Mouse (Mus musculus): ENCODE data around the gene Sema4b.

The Sema4b gene

DNA sequence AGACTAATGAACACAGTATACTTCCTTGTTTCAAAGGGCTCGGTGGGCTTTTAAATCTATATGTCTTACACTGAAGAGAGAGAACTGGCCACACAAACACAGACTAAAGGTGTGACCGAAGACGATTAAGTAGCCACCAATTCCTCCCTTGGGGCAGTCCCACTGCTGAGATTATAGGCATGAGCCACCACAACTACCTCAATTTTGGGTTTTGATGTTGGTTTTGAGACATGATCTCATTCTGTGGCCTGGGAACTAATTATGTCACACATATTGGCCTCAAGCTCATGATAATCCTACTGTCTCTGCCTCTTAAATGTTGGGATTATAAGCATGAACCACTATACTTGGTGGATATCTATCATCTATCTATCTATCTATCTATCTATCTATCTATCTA lies 9.2 kb upstream of the Sema4b start:
- in situ Hi-C loops (cut with MboI, MseI) = no loop called here

DNA sequence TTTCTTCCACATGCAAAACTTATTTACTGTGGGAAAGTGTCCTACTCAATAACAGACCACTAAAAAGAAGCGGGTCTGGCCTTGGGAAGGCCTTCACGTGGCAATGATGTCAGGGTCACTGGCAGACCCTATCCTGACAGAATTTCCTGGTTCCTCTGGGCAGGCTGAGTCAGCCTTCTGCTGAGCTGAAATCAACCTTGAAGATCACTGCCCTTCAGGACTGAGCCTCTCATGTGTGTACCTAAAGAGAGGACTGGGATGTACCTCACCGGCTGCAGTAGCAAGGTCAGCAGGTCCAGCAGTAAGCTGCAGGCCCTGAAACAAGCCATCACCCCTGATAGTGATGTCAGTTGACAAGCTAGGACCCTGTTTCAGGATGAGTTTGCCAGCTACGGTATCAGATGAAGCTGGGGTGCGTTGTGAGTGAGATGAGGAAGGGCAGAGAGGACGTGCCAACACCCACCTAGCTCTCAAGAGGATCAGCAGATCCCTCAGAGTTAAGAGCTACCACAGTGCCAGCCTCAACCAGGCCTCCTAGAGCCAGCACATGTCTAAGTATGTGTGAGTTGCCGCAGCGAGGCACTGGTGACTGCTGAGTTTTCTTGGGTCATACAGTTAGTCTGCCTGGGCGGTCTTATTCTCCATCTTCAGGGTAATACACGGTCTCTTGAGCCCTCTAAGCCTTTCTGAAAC lies 8.5 kb upstream of the Sema4b start:
- in situ Hi-C loops (cut with MboI, MseI) = no loop called here

DNA sequence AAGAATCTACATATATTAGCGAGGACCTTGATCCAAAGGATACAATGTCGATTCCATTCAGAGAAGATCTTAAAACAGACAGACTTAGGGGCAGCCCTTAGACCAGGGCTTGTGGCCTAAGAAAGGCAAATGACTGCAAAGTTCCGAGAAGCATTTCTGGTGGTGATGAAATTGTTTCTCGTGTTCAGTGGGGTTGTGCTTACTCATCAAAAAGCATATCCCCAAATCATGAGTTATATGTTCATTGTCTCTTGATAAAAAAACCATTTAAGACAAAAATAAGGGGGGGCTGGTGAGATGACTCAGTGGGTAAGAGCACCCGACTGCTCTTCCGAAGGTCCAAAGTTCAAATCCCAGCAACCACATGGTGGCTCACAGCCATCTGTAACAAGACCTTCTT lies 7.3 kb upstream of the Sema4b start:
- in situ Hi-C loops (cut with MboI, MseI) = no loop called here

DNA sequence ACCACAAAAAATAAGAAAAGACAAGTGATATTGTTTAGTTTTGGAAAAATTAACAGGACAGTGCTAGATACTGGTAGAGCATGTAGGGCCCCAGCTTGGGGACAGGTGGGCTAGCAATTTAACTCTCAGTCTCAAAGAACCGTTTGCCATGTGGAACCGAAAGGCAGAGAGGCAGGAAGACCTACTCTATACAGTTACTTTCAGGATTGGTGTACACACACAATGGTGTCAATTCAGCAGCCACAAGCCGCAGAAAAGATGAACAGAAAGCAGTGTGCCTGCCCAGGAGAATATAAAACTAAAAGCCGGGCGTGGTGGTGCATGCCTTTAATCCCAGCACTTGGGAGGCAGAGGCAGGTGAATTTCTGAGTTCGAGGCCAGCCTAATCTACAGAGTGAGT lies 6.9 kb upstream of the Sema4b start:
- in situ Hi-C loops (cut with MboI, MseI) = no loop called here

DNA sequence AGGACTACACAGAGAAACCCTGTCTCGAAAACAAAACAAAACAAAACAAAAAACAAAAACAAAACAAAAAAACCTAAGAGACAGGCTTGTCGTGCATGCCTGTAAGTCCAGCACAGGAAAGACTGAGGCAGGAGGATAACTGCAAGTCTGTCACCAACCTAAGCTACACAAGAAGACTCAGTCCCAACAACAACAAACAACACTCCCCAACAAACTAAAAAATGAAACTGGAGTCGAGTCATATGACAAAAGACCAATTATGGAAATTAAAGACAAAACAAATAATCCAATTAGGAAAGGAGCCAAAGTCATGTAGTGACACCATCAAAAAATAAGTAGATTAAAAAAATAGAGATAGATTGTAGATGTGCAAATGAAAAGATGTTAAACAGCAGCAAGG lies 6.4 kb upstream of the Sema4b start:
- in situ Hi-C loops (cut with MboI, MseI) = no loop called here

DNA sequence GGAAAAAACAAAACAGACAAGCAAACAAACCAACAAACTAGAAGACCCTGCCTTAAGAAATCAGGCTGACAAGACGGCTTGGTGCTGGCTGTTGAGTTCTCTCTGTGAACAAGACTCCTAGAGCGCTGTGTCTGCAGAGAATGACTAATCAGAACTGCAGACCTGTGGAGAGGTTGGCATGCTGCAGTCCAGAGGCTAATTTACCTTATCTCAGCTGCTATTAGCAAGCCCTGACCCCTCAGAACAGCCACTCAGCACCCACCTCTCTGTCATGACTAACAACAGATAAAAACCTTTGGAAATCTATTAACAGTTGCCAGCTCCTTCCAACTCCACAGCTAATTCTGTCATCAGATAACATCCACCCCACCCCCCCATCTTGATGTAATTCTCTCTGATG lies 5.6 kb upstream of the Sema4b start:
- in situ Hi-C loops (cut with MboI, MseI) = no loop called here

DNA sequence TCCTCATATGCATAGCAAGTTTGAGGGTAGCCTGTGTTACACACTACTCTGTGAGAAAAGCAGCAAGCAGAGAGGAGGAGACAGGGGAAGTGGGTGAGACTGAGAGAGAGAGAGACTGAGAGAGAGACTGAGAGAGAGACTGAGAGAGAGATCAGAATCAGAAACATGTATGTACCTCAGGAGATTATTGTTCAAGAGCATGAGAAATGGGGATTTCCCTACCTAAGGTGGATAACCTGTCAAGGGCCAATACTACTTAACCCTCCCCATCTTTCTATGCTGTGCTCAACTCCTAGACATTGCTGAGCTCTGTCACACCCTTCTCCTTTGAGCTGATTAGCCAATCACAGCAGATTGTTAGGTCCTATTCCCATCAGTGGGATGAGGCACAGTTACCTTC lies 4.5 kb upstream of the Sema4b start:
- in situ Hi-C loops (cut with MboI, MseI) = no loop called here

DNA sequence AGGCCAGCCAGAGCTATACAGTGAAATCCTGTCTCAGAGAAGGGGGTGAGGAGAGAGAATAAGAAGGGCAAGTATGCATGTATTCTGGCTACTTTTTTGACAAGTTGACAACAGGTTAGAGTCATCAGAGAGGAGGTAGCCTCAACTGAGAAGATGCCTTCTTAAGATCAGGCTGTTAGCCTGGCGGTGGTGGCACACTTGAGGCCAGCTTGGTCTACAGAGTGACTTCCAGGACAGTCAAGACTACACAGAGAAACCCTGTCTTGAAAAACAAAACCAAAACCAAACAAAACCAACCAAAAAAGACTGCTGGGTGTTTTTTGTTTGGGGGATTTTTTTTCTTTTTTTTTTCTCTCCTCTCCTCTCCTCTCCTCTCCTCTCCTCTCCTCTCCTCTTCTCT lies 3.2 kb upstream of the Sema4b start:
- in situ Hi-C loops (cut with MboI, MseI) = no loop called here

DNA sequence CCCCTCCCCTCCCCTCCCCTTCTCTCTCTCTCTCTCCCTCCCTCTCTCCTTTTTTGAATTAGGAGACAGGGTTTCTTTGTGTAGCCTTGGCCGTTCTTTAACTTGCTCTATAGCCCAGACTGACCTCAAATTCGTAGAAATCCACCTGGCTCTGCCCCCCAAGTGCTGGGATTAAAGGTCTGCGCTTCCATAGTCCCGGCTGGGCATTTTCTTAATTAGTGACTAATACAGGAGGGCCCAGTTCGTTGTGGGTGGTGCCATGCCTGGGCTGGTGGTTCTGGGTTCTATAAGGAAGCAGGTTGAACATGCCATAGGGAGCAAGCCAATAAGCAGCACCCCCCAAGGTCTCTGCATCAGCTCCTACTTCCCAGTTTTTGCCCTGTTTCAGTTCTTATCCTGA lies 2.7 kb upstream of the Sema4b start:
- in situ Hi-C loops (cut with MboI, MseI) = no loop called here

DNA sequence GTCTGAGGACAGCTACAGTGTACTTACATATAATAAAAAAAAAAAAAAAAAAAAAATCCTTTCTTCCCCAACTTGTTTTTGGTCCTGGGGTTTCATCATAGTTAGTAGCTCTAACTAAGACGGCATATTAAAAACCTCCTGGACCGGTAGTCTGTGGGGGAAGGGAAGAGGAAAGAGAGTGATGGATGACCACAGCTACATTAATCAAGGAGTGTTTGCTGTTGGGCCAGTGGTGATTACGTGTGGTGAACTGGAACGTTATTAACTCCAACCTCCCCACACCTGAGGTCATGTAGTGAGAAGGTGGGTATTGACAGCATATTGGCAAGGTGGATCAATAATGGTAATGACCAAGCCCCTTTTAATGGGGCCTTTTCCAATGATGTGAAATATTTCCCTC lies 2.1 kb upstream of the Sema4b start:
- in situ Hi-C loops (cut with MboI, MseI) = no loop called here

DNA sequence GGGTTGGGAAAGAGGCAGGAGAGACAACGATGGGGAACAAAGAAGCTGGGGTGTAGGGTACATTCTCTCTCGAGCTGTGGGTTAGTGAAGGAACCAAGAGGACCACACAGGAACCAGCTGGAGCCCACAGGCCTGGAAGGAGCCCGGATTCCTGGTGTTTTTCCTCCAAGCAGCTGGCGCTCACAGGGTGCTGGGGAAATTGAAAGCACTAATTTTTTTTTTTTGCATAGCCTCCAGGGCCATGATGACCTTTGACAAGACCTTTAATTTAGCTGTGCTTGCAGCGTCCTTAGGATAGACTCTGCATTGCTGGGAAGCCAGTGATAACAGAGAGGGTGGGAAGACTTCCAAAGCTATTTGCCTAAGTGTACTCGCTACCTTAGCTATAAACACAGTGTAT lies 1.7 kb upstream of the Sema4b start:
- in situ Hi-C loops (cut with MboI, MseI) = no loop called here

DNA sequence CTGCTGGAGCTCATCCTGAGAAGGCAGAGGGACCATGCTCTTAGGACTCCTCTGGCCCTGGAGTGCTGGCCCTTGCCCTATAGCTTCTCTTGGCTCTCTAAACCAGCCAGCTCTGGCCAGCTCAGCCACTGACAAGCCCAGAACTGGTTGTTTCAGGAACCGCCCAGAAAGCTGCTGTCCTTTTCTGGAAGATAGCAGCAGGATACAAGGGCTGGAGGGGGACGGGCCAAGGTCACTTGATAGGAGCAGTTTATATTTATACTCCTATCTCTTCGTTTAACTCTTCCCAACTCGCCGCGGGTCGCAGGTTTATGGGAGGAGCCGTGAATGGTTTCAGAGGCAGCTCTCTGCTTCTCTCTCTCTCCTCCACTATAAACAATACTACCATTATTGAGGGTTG lies 620 bp upstream of the Sema4b start:
- in situ Hi-C loops (cut with MboI, MseI) = no loop called here

DNA sequence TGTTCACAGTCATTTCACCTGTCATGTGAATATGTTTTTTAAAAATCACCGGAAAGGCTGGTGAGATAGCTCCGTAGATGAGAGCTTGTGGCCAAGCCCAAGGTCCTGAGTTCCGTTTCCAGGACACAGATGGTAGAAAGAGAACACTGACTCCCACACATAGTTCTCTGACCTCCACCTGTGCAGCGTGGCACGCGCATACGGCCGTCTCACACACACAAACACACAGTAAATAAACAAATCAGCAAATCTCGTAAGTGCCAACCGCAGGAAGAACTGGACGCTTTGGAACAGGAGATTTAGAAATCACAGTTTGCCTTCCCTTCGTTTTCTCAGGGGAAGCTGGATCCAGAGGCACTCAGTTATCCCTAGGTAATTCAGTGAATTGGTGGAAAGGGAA lies 860 bp downstream of the Sema4b start:
- in situ Hi-C loops (cut with MboI, MseI) = no loop called here

DNA sequence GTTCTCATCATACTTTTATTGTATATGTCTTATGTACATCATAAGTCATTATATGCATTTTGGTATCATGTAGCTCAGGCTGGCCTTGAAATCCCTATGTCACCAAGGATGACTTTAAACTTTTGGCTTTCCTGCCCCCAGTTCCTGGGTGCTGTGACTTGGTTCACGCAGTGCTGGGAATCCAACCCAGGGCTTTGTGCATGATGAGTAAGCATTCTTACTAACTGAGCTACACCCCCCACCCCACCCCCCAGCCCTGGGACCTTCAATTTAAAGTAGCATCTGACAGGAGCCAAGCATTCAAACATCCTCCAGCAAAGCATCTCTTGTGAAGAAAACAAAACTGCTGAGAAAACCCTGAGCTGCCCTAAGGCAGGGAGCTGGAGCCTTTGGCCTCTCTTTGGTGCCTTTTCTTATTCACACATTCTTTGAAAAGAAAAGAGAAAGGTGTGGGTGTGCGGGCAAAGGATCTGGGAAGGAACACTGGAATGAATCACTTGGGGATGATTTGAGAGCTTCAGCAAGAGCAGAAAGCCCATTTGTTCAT lies 2.0 kb downstream of the Sema4b start:
- in situ Hi-C loops (cut with MboI, MseI) = no loop called here

DNA sequence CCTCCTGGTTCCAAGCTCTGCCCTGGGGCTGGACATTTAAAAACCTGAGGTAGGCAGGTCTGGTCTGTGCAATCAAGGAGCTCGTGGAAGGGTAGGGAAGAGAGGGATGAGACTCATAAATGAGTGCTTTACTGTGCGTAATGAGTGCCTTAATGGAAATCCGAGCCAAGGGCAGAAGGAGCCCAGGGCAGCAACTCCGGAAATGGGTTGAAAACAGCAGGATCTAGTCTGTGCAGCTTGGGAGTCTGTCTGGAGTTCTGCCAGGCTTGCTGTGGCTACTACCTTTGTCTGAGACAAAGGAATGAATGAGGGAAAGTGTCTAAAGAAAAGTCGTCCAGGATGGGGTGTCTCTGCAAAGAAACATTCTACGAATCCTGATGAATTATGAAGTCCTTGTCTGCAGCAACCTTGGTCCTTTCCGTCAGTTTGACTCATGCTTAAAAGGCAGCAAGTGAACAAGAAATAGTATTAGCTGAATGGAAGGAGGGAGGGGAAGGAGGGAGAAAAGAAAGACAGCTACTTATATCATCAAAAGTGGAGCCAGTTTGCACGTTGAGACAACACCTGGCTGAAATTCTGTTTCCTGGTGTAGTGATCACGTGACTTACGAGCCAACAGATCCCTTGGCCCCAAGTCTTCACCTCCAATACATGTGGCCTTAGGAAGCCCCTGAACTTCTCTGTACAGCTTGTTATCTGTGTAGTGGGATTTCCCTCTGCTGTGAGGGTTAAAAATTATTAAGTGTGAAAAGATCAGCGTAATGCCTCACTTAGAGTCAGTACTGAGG lies 2.7 kb downstream of the Sema4b start:
- in situ Hi-C loops (cut with MboI, MseI) = no loop called here

DNA sequence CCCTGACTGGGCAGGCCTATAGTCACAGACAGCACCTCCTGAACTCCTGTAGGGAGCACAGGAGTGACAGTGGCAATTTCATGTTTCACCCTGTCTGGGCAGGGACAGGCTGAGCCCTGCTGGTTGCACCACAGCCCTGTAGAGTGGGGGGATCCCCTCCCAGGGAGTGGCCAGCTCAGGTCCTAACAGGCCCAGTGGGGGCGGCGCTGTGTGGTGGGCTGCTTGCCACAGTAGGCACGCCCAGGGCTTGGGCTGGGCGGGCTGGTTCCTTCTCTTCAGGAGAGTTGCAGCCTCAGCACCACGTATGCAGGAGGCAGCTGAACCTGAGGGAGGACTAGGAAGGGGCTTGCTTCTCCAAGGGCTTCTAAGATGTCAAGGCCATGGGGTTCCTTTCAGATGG lies 4.8 kb downstream of the Sema4b start:
- in situ Hi-C loops (cut with MboI, MseI) = no loop called here

DNA sequence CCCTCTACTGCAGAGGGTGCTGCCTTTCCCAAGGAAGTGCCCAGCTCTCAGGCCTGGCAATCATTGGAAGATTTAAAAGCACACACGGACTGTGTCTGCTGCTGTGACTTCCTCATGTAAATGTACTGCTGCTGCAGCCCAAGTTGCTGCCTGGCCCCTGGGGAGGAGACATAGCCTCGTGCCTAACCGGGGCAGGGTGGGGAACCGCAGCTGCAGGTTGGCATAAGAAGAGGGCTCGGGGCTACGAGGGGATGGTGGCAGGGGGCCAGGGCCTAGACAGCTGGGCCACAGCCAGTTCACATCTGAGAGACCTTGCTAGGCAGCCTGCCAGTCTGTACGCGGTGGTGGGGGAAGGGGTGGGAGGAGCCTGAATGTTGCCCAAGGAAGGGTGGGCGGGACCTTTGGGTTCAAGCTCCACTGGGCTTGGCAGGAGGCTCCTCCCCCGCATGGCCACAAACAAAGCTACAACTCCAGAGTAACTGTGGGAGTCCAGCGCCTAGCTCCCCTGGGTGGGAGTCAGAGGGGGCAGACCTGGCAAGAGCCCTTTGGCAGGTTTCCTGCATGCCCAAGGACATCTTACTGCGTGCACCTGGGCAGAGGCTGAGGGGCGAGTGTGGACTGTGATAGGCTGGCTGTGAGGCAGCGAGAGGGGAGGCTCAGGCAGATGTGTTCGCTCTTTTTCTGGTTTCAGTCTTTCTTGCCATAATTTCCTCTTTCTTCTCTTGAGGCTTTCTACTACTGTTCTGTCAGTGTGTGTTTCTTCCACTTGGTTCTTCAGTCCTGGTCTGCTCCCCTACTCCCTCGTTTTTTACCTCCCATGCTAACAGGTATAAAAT lies 5.8 kb downstream of the Sema4b start:
- in situ Hi-C loops (cut with MboI, MseI) = no loop called here

DNA sequence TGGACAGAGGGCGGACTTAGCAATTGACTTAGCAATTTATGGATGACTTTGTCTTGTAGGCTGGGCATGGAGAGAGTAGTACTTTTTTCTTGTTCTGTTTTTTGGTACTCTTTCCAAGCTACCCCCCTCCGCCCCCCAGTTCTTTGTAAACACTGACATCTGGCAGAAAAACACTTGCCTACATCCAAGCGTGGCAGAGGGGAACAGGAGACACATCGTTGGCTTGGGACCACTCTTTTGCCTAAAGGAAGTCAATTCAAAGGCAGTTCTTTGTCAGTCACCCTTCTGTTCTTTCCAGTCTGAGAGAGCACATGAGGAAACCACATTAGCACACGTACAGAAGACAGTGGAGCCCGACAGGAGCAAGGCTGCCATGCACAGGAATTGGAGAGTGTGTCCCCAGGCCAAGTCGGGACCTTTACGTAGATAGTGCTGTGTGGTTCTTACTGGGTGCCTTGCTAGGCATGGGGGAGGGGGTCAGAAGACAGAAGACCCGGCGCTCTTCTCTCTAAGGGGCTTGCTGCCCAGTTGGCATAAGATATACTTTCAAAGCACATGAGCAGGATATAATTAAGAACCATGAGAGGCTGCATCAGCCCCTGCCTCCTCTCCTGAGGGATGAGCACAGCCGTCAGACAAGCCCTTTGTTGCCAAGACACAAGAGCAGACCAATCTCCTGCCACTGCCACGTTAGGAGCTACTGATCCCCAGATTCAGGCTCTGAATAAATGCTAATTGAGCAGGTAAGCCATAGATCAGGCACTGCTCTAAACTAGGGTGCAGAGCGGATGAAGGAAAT lies 7.5 kb downstream of the Sema4b start:
- in situ Hi-C loops (cut with MboI, MseI) = no loop called here

DNA sequence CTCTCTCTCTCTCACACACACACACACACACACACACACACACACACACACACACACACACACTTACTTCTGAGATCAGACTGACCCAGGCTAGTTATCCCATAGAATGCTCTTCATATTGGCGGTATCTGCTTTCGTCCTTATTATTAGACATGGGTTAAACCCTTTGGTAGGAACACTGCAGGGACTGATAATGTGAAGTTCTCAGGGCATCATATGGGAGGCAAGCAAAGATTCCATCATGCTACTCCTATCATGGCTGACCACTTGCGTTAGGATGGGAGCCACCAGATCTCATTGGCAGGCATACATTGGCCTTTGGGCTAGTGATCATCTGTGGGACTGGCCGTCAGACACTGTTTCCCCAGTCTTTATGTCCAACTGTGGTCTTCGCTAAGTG lies 8.5 kb downstream of the Sema4b start:
- in situ Hi-C loops (cut with MboI, MseI) = no loop called here

DNA sequence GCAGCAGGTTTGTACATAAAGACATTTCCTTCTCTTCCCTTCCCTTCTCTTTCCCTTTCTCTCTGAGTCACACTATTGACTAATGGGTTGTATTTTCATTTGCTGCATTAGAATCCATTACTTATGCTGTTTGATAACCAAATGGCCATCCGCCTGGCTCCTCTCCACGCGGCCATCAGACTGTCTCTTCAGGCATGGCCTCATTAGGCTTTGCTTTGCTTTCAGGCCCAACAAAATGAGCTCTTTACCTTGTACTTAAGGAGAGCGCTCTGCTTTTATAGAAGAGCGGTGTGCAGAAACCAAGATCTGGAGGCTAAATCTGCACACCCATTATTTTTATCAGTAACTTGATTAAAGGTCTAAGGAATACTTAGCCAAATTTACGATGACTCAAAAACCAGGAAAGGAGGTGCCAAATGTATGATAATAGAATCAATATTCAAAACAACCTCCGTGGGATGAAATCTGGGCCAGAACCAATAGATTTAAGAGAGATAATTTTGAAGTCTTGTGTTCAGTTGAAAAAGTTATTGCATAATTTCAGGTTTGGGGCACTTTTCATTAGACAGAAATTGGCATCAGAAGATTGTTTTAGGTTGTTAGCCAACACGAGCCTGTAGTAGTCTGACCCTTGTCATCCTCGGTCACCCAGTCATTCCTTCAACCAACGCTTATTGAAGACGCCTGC lies 9.1 kb downstream of the Sema4b start:
- in situ Hi-C loops (cut with MboI, MseI) = no loop called here

DNA sequence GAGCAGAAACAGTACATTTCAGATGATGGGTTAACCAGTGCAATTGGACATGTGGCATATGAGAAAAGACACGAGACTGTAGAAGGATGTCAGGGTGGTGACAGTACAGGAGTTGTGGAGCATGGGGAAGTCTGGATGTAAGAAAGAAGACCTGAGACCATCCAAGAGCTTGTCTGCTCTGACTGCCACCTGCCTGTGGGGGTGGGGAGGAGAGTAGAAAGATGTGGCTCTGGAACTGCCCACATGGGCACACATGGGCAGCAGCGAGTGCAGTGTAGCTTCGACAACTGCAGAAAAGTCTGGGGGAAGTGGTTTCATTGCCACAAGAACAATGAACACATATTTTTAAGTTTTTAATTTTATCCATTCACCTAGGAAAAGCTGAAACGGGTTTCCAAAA lies 10.7 kb downstream of the Sema4b start:
- in situ Hi-C loops (cut with MboI, MseI) = no loop called here
